Mouse (Mus musculus) erythroblast, embryonic 14.5 days (primary cell): Measurements from ENCODE around the gene Armc6. TPM values are rescaled to one million over a fixed set of nuclear protein-coding genes. Genes with fewer than 3 reads are reported as not detected.

Experiments
- H3K27me3 ChIP-seq: 2 replicates; pipeline ENCODE4 v1.6.1; 2012; ENCODE audit warnings: inconsistent platforms; ENCODE audit not compliant: control insufficient read depth
- H3K36me3 ChIP-seq: 2 replicates; pipeline ENCODE4 v1.6.1; 2012; ENCODE audit warnings: mild to moderate bottlenecking, inconsistent platforms; ENCODE audit not compliant: control insufficient read depth
- H3K4me1 ChIP-seq: 2 replicates; pipeline ENCODE4 v1.6.1; 2012; ENCODE audit warnings: inconsistent platforms; ENCODE audit not compliant: control insufficient read depth
- H3K4me3 ChIP-seq: replicated peaks from 2 replicates; pipeline ENCODE3; 2012; ENCODE audit warnings: moderate library complexity, mild to moderate bottlenecking, inconsistent platforms
- H3K9me3 ChIP-seq: 2 replicates; pipeline ENCODE4 v1.6.1; 2012; ENCODE audit warnings: low read length, inconsistent platforms, mixed read lengths; ENCODE audit not compliant: control insufficient read depth
- GATA1 ChIP-seq: IDR thresholded peaks from 2 replicates; pipeline ENCODE4 v1.6.1; 2012; ENCODE audit warnings: low read length, inconsistent platforms, mixed read lengths
- TAL1 ChIP-seq: IDR thresholded peaks from 3 replicates; pipeline ENCODE4 v1.6.1; 2012; ENCODE audit warnings: low read length, inconsistent platforms, mixed read lengths
- polyA plus RNA-seq: library from polyadenylated mRNA; stranded (reverse); fragments of >175 nt; gene quantifications from 2 replicates; pipeline ENCODE4 v1.2.3, GENCODE M21; 2012

The Armc6 gene
- polyA plus RNA-seq: 1.6 and 2.2 TPM in 2 replicates

GRCm38 (mm10) chr8:70234080-70234780 is at the start of gene Armc6, which contains the start of gene Sugp2:
Armc6 (minus strand) TSS chr8:70234466.
Sugp2 (plus strand) TSS chr8:70234226.
- peaks cover 55% of the 10 kb centered on the region for H3K36me3 ChIP-seq
- no peaks in the 10 kb centered on the region for H3K9me3 ChIP-seq
- H3K4me1 ChIP-seq: peaks cover 59% of the 10 kb centered on the region

GRCm38 (mm10) chr8:70283136-70284077 is 49.1 kb upstream of the Armc6 start:
- TF ChIP-seq GATA1 (no peak), TAL1 (no peak)
- H3K36me3 ChIP-seq: peaks cover 2% of the 10 kb centered on the region; the same call in 1 of the 2 replicates
- H3K9me3 ChIP-seq: peaks cover 7% of the 10 kb centered on the region
- peak overlapping the region; percentile 70 for H3K4me3 ChIP-seq
- H3K4me1 ChIP-seq: peaks cover 25% of the 10 kb centered on the region
- H3K27me3 ChIP-seq: peaks cover 23% of the 10 kb centered on the region

More at GRCm38 (mm10) chr8:70234080-70234780, at the start of gene Armc6, which contains the start of gene Sugp2:
- Histone ChIP-seq H3K27me3 (no peaks in the 10 kb centered on the region), H3K4me3 (peak within 1 kb of the TSS; percentile 77)
- 0 out of 2 replicates have a peak, but pooled peaks have one; percentile 13 for TF ChIP-seq GATA1
- TF ChIP-seq TAL1: no peak

GRCm38 (mm10) chr8:70282603-70283135 is 48.4 kb upstream of the Armc6 start, which contains the start of gene Homer3:
Homer3 (plus strand) TSS chr8:70282827.
- Histone ChIP-seq H3K9me3 (peaks cover 7% of the 10 kb centered on the region), H3K4me1 (peaks cover 29% of the 10 kb centered on the region), H3K4me3 (peak within 1 kb of the TSS; percentile 70), H3K36me3 (peaks cover 2% of the 10 kb centered on the region; the same call in 1 of the 2 replicates), H3K27me3 (peaks cover 26% of the 10 kb centered on the region)
- no peak for TF ChIP-seq GATA1
- TF ChIP-seq TAL1: no peak

- TF ChIP-seq GATA1 (no peak), TAL1 (no peak)
- Histone ChIP-seq H3K4me3 (no peak overlapping the region), H3K9me3 (no peaks in the 10 kb centered on the region), H3K36me3 (no peaks in the 10 kb centered on the region; the same call in 1 of the 2 replicates), H3K27me3 (peaks cover 26% of the 10 kb centered on the region), H3K4me1 (peaks cover 44% of the 10 kb centered on the region)
Observed at GRCm38 (mm10) chr8:70281001-70281400, 46.7 kb upstream of the Armc6 start.

GRCm38 (mm10) chr8:70279266-70279665 is 45.0 kb upstream of the Armc6 start:
- Histone ChIP-seq H3K36me3 (no peaks in the 10 kb centered on the region), H3K9me3 (no peaks in the 10 kb centered on the region), H3K4me1 (peaks cover 45% of the 10 kb centered on the region), H3K4me3 (no peak overlapping the region), H3K27me3 (peaks cover 23% of the 10 kb centered on the region)
- no peak for TF ChIP-seq TAL1
- TF ChIP-seq GATA1: no peak

- Histone ChIP-seq H3K36me3 (no peaks in the 10 kb centered on the region), H3K4me1 (peaks cover 46% of the 10 kb centered on the region), H3K9me3 (no peaks in the 10 kb centered on the region), H3K27me3 (peaks cover 15% of the 10 kb centered on the region), H3K4me3 (no peak overlapping the region)
- TF ChIP-seq TAL1 (no peak), GATA1 (no peak)
Observed at GRCm38 (mm10) chr8:70278175-70278574, 43.9 kb upstream of the Armc6 start.

GRCm38 (mm10) chr8:70276476-70276875 is 42.2 kb upstream of the Armc6 start:
- no peak overlapping the region for H3K4me3 ChIP-seq
- H3K9me3 ChIP-seq: no peaks in the 10 kb centered on the region
- TF ChIP-seq GATA1 (no peak), TAL1 (no peak)
- peaks cover 52% of the 10 kb centered on the region for H3K4me1 ChIP-seq
- H3K36me3 ChIP-seq: no peaks in the 10 kb centered on the region
- peaks cover 4% of the 10 kb centered on the region for H3K27me3 ChIP-seq

- H3K4me3 ChIP-seq: no peak overlapping the region
- no peak for TF ChIP-seq GATA1
- no peak for TF ChIP-seq TAL1
- H3K9me3 ChIP-seq: no peaks in the 10 kb centered on the region
- H3K27me3 ChIP-seq: peaks cover 4% of the 10 kb centered on the region
- H3K36me3 ChIP-seq: no peaks in the 10 kb centered on the region
- peaks cover 53% of the 10 kb centered on the region for H3K4me1 ChIP-seq
Observed at GRCm38 (mm10) chr8:70274350-70274749, 40.1 kb upstream of the Armc6 start.
